Mouse (Mus musculus) spleen, postnatal 10 days (tissue): ENCODE results near the gene Tram2.
A peak's percentile ranks its signal among the peaks of the same experiment; 100 is the strongest.

Source experiments
- DNase-seq, 2 experiments: peaks; one replicate each; pipeline ENCODE4 v3.0.0; 2021 to 2022; ENCODE audit warnings: low spot score in 2 of 2

The Tram2 gene

GRCm38 (mm10) chr1:21067536-21068221 is 11.3 kb downstream of the Tram2 start:
- DNase-seq, result no peak

- no peak for DNase-seq
Observed at GRCm38 (mm10) chr1:21064153-21064552, 14.9 kb downstream of the Tram2 start.

DNA sequence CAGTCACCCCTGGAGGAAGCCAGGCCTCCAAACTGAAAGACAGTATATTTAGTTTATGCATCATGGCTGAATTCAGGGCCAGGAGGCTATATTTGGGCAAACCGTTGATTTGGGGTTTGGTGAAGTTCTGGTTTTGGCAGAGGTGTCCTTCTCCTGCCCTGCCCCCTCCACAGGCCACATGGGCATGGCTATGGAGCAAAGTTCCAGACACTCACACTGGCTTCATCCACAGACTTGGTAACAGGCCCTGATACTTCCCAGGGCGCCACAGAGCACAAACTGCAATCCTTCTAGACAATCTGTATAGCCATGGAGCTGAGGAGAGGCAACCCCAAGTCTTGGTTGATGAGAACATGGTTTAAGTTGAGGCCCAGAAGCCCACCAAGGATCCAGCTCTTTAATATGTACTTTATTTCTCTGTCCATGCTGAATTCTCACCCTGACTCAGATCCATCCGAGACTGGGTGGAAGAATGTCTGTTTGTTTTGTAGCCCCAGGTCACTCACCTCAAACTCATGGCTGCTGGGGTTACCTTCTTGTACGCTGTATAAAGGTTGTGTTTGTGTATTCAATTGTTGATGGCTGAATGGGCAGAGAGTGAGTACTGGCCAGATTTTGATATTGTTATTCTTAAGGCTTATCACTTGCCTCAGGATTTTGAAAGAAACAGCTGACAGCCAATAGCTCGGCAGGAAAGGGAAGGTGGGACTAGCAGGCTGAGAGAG is 19.5 kb downstream of the Tram2 start:
- no peak for DNase-seq

DNA sequence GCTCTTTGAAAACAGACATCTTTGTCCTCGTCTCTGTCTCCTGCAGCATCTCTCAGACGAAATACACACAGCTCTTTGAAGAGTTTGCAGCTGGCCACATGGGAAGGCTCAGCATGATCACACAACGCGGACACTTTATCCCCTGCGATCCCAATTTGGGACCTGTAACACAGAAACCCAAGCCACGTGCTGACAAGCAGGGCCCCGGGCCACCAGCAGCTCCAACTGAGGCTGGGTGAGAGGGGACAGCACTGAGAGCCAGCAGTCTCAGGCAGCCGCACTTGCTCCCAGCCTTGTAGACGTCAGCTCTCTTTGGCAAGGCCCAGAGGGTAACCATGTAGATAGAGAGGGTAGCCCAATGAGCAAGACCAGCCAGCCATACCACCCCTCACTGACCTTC is 26.0 kb downstream of the Tram2 start:
- DNase-seq, result no peak

- no peak for DNase-seq
Observed at GRCm38 (mm10) chr1:21052608-21053007, 26.4 kb downstream of the Tram2 start.

GRCm38 (mm10) chr1:21052132-21052545 is 26.9 kb downstream of the Tram2 start:
- no peak for DNase-seq

GRCm38 (mm10) chr1:21049005-21049404 is 30.0 kb downstream of the Tram2 start:
- no peak for DNase-seq

DNA sequence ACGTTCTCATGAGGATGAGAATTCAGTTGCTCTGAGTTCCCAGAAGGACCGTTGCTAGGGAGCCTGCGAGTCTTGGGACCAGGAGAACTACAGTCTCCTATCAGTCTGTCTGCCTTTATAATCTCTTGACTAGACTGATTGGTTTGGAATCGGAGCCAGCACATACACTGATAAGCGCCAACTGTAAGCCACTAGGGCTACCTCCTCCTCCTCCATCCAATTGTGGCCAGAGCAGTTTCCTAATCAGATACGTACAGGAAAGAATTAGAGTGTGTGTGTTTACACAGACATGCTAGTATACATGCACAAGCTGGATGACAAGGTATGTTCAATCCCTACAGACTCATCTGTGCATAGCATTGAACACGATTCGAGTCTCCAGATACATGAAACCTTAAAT is 30.6 kb downstream of the Tram2 start:
- DNase-seq, result no peak

- DNase-seq, result no peak
Observed at GRCm38 (mm10) chr1:21042461-21042860, 36.6 kb downstream of the Tram2 start.

GRCm38 (mm10) chr1:21040610-21041326 is 38.3 kb downstream of the Tram2 start:
- peak in 1 of 2 experiments; percentile 37 for DNase-seq

GRCm38 (mm10) chr1:21040173-21040572 is 38.9 kb downstream of the Tram2 start:
- peak in 1 of 2 experiments; percentile 42 for DNase-seq

DNA sequence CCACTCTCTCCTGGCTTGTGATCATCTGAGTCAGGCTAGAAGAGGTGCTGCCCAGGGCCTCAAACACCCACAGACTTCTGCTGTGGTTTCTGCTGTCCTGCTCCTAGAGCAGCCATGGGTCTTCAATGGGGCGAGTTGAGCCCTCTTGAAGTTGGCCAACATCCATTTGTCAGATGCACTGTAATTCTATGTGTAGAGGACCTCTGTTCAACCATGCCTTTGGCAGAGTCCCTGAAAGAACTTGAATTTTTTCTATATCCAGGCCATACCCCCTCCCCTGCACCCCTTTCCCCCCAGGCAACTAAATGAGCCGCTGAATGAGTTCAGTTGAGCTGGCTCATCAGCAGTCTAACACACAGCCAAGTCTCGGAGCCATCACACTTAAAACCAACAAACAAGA is 39.5 kb downstream of the Tram2 start:
- no peak for DNase-seq

- no peak for DNase-seq
Observed at GRCm38 (mm10) chr1:21037881-21038601, 41.0 kb downstream of the Tram2 start.

DNA sequence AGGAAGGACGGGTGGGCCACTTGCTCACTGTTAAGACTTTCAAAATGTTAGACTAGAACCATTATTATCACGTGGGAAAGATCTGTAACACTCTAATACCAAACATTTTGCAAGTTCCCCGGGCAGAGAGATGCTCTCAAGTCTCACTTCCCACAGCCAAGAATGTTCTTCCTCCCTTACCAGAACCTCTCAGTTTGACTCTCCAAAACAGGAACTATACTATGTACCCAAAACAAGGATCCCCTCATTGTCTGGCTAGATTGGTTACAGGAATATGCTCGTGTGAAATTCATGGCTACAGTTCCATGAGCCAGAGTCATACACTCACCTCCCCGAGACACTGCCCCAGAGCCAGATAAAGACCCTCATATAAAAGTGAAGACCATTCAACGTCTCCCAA is 43.2 kb downstream of the Tram2 start:
- no peak for DNase-seq

- no peak for DNase-seq
Observed at GRCm38 (mm10) chr1:21033792-21034119, 45.3 kb downstream of the Tram2 start.

DNA sequence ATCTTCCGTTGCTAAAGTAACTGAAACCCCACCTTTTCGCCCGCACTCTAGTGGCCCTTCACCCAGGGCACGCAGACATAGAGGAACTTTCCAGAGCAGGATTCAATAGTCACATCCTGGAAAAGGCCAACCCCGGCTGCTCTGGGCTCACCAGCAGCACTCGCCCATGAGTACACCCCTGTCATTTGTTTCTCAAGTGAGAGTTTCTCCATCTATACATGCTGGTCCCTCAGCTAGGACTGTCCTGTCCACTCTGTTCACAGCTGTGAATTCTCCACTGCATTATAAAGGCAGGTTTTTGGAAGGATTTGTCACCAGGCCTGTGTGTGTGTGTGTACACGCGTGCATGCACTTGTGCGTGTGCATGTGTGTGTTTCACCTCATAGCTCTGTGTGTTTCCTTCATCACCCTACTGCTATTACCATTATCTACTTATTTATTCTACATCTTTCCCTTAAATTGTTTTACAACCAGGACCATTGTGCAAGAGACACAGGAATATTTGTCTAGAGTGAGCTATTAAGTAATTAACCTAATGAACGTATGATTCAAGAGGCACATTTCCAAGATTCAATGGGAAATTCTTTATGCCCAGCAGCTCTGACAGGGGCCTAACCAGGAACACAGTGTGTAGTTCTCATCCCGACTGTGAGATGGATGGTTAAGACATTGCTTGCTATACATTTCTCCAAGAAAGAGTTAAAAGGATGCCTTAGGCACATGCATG is 45.8 kb downstream of the Tram2 start:
- DNase-seq, result no peak

DNA sequence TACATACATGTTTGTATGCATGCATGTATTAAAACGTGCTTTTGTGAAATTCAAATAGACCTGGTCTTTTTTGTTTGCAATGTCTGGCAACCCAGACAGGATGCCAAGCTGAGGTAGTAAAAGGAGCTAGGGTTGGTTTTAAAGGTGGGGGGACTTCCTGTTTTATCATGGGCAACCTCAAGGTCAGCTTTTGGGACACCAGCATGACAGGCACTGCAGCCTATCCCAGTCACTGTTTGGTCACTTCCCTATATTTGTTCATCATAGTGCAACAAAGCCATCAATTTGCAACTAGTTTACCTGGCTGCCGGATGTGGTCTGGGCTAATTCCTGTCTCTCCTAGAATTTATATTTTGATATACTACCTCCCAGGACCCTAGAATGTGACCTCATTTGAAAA is 47.4 kb downstream of the Tram2 start:
- DNase-seq, result no peak

- DNase-seq, result no peak
Observed at GRCm38 (mm10) chr1:21029000-21029399, 50.0 kb downstream of the Tram2 start.

DNA sequence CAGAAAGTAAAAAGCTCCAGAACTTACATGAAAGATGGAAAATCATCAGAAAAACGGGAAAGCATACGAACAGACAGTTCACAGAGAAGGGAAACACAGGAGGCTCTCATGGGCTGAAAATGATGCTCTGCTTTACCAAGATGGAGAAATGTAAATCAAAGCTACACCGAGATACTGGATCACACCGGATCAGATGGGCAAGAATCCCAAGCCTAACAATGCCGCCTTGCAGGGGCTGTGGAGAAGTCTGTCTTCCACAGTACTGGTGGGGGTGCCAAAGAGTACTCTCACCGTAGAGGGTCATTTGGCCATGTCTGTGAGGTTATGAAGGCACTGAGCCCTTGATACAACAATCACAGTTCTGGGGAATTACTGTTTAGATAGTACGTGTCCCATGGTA is 52.5 kb downstream of the Tram2 start:
- DNase-seq, result no peak

DNA sequence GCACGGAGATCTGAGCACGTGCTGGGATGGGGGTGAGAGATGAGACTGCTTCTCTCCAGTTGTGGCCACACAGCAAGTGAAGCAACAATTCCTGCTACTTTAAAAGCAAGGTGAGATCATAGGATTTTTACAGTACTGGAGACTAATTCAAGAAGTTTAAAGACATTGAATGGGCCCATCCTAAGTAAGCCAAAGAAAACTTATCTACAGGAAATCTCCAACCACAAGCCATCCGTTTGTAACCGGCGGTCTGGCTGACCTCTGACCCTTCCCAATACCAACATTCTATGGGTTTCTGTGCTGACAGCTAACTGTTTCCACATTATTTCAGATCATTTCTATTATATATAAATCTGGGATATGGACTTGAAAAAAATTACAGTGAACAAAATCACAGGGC is 53.8 kb downstream of the Tram2 start:
- DNase-seq, result no peak

DNA sequence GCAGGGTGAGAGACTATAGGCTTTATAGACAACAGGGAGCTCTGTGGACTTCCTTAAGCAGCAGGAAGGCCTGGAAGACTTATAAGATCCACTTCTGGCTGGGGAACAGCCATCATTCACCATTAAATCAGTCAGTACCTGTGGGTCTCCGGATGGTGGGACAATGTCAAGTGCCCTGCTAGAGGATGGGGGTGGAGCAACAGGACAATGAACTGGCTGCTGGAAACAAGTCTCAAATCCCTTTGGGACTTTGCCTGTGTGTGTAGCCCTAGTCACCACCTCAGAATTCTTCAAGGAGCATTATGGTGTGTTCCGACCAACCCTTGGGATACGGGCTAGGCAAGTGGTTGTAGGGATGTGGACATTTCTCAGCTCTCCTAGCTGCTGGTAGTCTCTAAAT is 55.9 kb downstream of the Tram2 start:
- DNase-seq, result no peak

- DNase-seq, result no peak
Observed at GRCm38 (mm10) chr1:21014463-21014862, 64.6 kb downstream of the Tram2 start.
